Mouse (Mus musculus) frontal cortex, adult (tissue): ENCODE data around the gene Arhgef3.

Experiments
- ATAC-seq: cut with Nextera tagmentation; 2 replicates; pipeline ENCODE4 v1.9.2; 2017; ENCODE audit warnings: mild to moderate bottlenecking, moderate library complexity, mixed read lengths; ENCODE audit not compliant: low TSS enrichment

Gene Arhgef3

DNA sequence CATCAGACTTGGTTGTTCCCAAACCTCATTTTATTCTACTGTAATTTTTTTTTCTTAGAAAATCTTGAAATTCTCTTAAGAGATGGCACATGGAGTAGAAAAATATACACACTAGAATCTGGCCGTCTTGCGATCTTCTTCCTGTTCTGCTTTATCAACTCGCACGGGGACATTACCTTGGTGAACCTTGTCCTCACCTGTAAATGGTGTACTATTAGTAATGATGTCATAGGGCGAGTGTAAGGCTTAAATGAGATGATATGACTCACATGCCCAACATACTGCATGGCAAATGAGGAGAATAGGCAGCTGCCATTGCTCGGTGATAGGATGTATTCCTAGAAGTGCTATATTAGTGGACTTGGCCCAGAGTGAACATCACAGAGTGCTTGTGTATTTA lies 49.9 kb downstream of the Arhgef3 start:
- no peak for ATAC-seq

DNA sequence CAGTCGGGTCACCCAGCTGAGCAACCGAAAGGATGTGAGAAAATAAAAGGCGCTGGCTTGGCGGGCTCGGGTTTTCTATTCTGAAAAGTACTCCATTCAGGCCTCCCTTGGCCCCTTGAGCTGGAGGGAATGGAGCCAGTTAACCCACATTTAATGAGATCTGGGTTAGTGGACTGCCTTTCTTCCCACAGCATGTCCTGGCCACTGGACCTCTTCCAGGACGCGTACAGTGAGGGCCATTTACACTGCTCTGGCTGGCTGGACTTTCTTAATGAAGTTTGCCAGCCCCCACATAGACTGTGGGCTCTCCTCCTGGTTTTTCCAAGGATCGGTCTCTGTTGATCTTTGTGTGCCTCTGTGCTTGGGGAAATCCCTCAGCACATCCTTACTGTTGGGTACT lies 52.1 kb downstream of the Arhgef3 start:
- ATAC-seq: peak; percentile 9; the same call in 1 of the 2 replicates

DNA sequence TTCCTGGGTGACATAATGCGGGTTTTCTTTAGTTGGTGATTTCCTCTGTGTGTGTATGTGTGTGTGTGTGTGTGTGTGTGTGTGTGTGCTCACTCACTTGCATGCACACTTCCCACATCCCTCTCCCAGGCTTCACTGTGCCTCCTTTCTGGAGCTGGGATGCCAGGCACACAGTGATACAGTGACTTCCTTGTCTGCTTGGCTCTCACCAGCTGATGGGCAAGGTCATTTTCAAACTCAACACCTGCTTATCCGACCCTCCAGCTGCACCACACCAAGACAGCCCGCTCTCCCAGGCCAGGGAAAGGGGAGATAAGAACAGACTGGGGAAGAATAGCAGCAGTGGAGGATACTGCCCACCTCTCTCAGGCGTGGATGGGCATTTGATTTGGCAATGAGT lies 52.5 kb downstream of the Arhgef3 start:
- ATAC-seq: no peak

DNA sequence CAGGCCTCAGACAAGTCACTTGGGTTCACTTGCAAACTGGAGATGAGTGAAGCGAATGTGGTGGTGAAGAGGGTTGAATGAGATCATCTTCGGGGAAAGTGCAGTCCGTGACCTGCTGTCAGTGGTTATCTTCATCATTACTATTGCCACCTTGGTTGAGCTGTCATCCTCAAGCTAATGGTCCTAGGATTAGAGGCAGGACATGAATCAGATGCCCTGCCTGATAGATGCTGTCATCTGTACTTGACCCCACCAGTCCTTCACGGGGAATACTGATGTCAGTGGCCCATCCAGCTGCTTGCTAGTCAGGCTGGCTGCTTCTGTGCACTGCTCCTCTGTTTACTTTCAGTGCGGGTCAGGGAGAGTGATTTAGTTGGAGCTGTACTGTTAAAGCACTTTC lies 53.7 kb downstream of the Arhgef3 start:
- ATAC-seq: no peak

DNA sequence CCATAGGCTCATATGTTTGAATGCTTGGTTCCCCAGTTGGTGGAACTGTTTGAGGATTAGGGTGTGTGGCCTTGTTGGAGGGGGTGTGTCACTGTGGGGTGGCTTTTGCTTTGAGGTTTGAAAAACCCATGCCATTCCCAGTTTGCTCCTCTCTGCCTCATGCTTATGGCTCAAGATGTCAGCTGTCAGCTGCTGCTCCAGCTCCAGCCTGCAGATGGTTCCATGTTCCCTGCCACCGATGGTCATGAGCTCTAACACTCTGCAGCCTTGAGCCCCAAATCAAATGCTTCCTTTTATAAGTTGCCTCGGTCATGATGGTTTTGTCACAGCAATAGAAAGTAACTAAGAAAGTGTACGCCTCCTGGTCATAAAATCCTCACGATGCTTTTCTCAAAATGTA lies 54.6 kb downstream of the Arhgef3 start:
- ATAC-seq: no peak

DNA sequence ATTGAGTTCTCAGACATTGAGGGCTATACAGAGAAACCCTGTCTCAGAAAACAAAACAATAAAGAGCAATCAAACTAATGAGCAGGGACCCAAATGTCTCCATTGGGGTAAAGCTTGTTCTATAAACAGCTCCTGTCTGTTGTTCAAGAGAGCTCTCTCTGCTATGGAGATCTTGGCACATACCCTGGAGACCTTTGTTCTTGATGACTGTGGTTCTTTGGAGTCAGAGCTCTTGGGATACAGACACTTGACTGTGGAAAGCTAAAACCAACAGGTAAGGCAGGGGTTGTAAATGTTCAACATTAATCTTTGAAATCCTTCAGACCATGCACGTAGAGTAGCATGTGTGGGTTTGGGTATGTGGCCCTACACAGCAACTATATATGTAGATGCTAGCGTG lies 55.7 kb downstream of the Arhgef3 start:
- no peak for ATAC-seq

DNA sequence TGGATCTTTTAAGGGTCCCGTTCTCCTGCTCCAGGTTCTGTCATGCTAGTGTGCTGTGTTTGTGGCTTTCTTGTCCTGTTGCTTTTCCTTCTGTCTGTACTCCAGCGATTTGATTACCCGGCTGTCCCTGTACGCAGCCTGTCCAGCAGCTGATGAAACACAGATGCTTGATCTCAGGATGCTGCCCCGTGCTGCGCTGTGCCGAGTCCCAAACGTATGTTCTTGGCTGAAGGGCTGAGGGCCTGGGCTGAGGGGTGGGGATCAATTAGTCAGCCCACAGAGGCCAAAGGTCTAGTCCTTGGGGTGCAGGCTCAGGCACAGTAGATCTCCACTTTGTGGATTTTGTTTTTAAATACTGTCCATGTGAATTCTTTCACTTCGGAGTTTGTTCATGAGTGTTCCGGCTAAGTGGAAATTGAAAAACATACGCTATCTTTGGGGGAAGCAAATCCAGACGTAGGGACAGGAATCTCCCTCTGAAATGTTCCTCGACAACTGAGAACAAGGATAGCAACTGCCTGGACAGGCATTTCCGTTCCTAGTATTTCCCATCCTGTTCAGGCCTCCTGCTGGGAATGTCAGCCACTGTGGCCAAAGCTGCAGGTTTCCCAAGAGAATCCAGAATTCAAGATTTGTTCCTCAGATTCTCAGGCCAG lies 56.6 kb downstream of the Arhgef3 start:
- no peak for ATAC-seq

DNA sequence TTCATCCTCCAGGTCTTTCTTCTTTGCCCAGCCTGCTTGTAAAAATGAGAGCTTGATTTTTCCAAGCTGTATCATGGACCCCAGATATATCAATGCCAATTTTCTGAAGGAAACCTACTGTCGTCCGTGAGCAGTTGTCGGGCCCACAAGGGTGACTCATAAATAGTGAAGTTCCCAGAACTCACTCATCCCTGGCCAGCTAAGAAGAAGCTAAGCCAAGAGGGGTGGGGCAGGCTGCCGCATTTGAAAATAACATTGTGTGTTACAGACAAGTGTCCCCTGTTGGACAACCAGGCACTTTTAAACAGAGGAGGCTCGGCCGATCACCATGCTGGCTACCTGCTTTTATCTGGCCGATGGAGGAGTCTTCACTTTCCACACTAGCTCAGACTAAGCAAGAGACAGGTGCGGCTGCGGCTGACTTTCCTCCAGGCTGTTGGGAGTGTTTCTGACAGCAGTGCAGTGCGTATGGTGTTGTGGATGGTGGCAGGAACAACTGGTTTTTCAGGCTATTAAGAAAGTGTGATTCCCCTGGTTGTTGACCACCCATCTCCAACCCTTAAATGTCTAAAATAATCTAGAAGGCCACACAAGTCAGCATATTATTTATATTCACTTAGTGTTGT lies 58.6 kb downstream of the Arhgef3 start:
- ATAC-seq: no peak

DNA sequence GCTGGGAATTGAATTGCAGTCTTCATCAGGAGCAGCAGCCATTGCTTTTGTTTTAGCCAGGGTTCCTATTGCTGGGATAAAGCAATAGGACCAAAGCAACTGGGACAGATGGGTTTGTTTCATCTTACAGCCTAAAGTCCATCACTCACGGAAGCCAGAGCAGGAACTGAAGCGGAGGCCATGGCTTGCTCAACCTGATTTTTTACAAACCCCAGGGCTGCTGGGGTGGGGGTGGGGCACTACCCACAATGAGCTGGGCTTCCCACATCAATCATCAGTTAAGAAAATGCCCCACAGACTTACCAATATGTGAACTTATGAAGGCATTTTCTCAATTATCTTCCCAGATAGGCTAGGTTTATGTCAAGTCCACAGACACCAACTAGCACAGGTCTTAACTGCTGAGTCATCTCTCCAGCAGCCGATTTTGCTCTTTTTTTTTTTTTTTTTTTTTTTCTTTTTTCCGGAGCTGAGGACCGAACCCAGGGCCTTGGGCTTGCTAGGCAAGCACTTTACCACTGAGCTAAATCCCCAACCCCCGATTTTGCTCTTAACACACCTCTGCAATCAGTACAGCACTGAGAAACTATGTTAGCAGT lies 59.6 kb downstream of the Arhgef3 start:
- no peak for ATAC-seq

DNA sequence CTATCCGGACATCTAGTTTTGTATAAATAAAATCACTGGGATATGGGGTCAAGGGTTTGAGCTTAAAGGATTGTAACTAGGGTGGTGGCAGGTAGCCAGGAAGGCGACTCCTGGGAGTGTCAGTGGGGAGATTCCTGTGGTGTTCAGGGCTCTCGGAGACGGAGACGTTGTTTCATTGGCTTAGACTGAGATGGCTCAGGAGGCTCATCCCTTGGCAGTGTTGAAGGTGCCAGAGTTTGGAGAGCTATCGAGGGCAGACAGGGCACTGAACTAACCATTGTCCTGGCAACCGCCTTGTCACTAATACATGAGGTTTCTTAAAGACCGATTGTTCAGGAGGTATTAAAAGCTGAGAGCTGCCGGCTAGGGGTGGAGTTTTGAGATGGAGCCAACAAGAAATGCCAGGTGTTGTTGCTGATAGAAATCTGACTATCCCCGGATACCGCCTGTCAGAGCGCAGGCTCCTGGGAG lies 60.2 kb downstream of the Arhgef3 start:
- ATAC-seq: no peak

DNA sequence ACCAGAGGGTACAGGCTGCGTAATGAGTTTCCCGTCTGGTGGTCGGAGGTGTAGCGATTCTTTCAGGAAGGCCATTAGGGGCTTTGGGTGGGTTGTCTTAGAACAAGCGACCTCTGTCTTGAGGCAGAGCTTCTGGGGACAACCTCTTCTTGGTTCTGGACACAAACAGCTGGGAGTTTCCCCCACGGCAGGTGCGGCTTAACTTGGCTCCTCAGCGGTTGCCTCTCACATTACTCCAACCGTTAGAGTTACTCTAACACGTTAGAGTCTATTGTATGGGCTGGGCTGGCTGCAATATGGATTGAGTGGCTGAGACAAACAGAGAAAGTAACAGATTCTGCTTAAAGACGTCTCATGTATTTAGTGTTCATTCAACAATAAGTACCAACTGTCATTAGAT lies 60.6 kb downstream of the Arhgef3 start:
- no peak for ATAC-seq

DNA sequence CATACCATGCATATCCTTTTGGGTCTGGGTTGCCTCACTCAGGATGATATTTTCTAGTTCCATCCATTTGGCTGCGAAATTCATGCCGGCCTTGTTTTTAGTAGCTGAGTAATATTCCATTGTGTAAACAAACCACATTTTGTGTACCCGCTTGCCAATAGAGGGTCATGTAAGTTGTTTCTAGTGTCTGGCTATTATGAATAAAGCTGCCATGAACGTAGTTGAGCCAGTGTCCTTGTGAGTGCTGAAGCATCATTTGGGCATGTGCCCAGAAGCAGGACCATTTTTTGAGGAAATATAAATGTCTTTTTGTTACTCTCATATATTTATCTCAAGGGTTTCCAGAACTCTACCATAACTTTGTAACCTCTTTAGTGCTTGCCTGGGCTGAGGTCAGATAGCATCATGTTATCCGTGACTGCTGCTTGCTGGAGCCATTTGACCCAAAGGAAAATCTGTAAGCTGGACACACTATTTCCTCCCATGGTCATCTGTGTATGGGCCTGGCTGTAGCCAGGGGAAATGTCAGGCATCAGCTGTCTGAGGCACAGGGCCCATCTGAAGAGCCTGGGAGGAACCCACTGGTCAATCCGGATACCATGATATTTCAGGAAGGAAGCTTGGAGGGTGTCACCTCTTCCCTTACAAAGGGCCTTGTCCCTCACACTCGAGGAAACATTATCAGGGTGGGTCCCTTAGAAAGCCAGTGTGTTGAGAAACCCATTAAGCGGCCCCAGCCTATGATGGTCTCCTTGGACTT lies 63.3 kb downstream of the Arhgef3 start:
- ATAC-seq: no peak

DNA sequence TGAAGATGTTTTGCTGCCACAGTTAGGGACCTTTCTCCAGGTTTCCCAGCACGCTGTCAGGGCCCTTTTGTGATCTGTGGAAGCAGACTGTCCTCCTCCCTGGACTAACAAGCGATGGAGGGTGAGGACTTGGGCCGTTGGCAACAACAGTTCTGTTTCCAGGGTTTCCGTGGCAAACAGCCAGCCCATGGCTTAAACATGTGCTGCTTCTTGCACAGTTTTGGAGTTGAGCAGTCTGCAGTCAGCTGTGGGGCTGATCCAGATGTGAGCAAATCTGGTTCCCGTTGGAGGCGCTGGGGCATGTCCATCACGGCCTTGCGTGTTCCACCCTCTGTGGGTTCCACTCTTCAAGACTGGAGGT lies 63.8 kb downstream of the Arhgef3 start:
- ATAC-seq: no peak

DNA sequence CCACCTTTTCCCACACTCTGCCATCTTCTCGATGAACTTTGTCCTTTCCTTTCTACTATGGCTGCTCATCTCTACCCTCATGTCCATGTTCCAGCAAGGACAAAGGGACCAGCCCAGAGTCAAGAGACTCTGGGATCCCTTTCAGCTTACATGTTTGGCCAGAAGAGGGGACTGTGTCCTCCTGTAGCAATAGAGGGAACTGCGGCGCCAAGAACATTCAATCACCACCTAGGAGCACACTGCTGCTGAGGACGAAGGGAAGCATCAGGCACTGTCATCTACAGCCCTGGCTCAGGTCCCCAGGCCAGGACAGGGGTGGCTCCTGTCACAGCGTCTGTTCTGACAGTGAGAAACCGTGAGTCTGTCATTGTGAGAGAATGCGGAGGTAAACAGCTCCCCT lies 65.1 kb downstream of the Arhgef3 start:
- no peak for ATAC-seq

DNA sequence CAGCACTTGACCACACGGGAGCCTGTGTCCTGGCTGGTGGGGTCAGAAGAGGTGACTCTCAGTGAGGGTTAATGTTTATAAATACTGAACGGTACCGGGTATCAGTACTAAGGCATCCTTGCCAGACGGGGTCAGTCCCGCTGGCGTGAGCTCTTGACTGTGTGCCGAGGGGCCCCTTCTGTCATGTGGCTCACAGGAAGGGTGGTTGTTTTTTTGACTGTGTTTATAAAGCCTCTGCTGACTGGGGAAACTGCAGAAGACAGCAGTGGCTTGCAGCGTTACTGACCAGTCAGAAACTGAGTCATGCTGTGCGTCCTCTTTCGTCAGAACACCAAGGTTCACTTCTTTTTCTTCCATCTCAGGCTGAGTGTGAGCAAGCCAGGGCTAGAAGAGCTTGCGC lies 67.4 kb downstream of the Arhgef3 start:
- ATAC-seq: no peak

DNA sequence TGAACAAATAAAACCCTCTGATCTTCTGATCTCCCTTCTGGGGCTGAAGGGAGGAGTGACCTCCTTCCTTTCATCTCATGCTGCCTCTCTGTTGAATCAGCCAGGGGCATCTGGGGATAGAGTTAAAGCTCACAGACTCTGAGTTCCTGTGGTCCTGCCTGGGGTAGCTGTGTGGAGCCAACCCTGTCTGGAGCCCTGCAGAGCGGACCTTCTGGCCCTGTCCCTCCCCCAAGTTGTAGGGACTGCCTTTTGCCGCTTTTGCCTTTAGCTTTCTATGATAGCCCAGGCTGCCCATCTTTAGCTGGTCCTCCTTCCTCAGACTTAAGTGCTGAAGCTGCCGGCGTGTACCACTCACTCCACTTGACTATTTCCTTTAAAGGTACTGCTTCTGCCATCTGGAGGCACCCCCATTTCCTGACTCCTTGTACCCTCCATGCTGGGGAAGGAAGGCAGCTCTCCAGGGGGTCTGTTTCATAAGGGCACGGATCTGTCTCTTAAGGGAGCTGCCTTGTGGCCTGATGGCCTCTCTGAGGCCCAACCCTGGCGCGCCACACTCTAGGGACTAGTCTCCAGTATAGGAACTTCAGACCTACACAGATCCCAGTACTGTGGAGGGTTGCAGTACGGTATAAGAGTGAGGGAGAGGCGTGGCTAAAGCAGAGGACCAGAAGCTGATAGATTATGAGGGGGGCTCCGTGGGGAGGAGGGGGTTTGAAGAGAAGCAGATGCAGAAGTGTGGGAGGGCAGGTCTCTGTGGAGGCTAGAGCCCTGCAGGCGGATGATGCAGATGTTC lies 68.1 kb downstream of the Arhgef3 start:
- ATAC-seq: no peak

DNA sequence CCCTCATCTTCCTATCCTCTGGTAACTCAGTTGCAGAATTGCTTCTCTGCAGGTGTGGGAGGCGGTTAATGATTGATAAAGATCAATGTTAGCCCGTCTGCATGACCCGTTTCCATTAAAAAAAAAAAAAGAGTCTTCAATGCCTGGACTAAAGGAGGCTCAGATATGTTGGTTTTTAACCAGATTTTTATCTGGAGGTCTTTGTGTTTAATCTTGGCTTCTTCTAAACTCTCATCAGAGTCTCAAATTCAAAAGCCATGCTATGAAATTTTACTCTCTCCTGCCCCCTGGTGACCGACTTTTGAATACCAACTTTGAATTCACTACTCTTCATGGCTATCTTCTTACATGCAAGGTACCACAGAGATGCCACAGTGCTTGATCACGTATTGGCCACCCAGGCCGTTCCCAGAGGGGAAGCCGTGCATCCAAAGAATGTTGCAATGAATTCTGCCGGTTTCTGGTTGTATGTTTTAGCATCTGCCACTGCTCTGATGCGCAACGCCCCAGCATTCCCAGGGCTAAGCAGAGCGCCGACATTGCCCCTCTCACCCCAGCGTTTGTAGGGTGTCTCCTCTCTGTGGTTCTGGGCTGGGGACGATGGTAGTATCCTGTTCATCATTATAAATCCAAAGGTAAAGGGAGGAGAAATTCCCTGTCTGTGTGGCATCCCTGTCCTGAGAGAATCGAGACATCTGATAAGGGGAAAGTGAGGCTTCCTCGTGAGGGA lies 69.0 kb downstream of the Arhgef3 start:
- ATAC-seq: peak; percentile 64

DNA sequence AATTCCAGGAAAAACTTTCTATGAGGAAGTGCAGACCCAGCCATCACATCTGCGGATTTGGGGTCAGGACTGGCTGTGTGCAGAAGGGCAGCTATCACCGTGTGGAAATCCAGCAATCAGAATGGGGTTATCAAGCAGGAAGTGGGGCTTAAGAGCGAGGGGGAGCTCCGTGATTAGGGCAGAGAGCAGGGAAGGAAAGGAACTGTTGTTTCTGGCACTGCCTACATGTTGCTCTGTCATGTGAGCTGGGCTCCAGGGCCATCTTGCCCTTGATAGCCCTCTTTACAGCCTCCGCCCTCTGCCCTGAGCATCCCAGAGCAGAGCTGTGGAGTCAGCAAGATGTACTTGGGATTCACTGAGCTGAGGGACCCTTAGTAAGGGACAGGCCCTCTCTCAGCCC lies 71.2 kb downstream of the Arhgef3 start:
- ATAC-seq: no peak

DNA sequence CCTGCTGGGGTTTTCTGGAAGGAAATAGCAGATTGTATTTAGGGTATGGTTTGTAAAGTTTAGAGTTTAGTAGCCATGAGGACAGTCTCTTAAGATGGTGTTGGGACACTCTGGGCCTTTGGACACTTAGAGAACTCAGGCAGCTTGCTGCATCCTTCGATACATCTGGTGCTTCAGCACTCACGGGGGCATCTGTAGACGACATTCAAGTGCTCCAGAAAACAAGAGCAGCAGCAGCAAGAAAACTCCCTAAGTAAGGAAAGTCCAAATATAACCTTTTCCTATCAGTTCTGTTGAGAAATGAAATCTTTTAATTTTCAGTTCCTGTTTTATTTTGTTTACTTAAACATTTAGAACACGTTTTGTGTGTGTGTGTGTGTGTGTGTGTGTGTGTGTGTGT lies 71.9 kb downstream of the Arhgef3 start:
- ATAC-seq: no peak

DNA sequence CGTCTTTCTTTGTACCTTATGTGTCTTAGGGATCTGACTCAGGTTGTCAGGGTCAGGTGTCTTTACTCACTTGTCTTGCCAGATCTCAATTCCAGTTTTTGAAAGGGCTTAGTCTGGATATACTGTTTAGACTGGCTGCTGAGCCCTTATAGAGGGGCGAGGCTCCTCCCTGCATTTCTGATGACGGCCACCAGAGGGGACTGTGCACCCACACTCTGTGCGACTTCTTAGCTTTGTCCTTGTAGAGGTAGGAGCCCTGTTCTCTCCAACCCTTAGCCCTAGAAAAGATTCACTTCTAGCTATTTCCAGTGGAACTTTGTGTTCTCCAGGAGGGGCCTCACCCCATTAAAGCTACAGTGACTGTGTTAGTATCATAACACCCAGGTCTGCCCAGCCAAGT lies 72.3 kb downstream of the Arhgef3 start:
- ATAC-seq: peak; percentile 95

DNA sequence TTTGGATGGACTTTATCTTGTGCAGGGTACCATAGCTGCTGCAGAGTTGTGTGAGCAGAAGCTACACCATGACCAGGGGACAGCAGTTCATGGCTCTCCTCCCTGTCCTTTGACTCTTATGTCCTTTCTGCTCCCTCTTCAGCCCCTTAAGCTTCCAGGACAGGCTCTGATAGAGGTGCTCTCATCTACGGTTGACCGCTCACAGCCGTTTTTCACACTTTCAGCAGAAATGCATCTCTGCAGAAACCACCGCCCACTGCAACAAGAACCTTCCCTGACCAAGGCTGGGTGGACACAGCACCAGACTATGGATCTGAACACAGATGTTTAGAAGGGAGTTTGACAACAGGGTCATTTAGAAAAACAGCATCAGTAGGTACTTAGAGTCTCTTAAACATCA lies 73.2 kb downstream of the Arhgef3 start:
- ATAC-seq: no peak
